Mouse (Mus musculus): Measurements from ENCODE around the gene Nckap5. TPM values are rescaled to one million over a fixed set of nuclear protein-coding genes. Genes with fewer than 3 reads are reported as not detected.

The Nckap5 gene
- total RNA-seq, 1 experiment from 2014 or later = not detected

- no peak for ATAC-seq (replicated peaks; ENCODE audit: insufficient number of reproducible peaks, low FRiP score, low TSS enrichment, poor library complexity, severe bottlenecking)
These were observed 235.8 kb downstream of the Nckap5 start for GRCm38 (mm10) chr1:126594796-126595195.

GRCm38 (mm10) chr1:126593044-126593805 is 237.4 kb downstream of the Nckap5 start:
- no peak for ATAC-seq (replicated peaks; ENCODE audit: insufficient number of reproducible peaks, low FRiP score, low TSS enrichment, poor library complexity, severe bottlenecking)

- no peak for ATAC-seq (replicated peaks; ENCODE audit: insufficient number of reproducible peaks, low FRiP score, low TSS enrichment, poor library complexity, severe bottlenecking)
These were observed 239.7 kb downstream of the Nckap5 start for GRCm38 (mm10) chr1:126590911-126591310.

- ATAC-seq (replicated peaks; ENCODE audit: insufficient number of reproducible peaks, low FRiP score, low TSS enrichment, poor library complexity, severe bottlenecking) = no peak
These were observed 252.4 kb downstream of the Nckap5 start for GRCm38 (mm10) chr1:126578163-126578562.

- ATAC-seq (replicated peaks; ENCODE audit: insufficient number of reproducible peaks, low FRiP score, low TSS enrichment, poor library complexity, severe bottlenecking) = no peak
These were observed 256.3 kb downstream of the Nckap5 start for GRCm38 (mm10) chr1:126574295-126574694.

- ATAC-seq (replicated peaks; ENCODE audit: insufficient number of reproducible peaks, low FRiP score, low TSS enrichment, poor library complexity, severe bottlenecking) = no peak
These were observed 256.9 kb downstream of the Nckap5 start for GRCm38 (mm10) chr1:126573714-126574113.

GRCm38 (mm10) chr1:126573097-126573496 is 257.5 kb downstream of the Nckap5 start:
- ATAC-seq (replicated peaks; ENCODE audit: insufficient number of reproducible peaks, low FRiP score, low TSS enrichment, poor library complexity, severe bottlenecking) = no peak

- ATAC-seq (replicated peaks; ENCODE audit: insufficient number of reproducible peaks, low FRiP score, low TSS enrichment, poor library complexity, severe bottlenecking) = no peak
These were observed 260.9 kb downstream of the Nckap5 start for GRCm38 (mm10) chr1:126569611-126570238.

- no peak for ATAC-seq (replicated peaks; ENCODE audit: insufficient number of reproducible peaks, low FRiP score, low TSS enrichment, poor library complexity, severe bottlenecking)
These were observed 261.9 kb downstream of the Nckap5 start for GRCm38 (mm10) chr1:126568520-126569197.

GRCm38 (mm10) chr1:126565151-126565725 is 265.4 kb downstream of the Nckap5 start:
- ATAC-seq (replicated peaks; ENCODE audit: insufficient number of reproducible peaks, low FRiP score, low TSS enrichment, poor library complexity, severe bottlenecking) = no peak

- ATAC-seq (replicated peaks; ENCODE audit: insufficient number of reproducible peaks, low FRiP score, low TSS enrichment, poor library complexity, severe bottlenecking) = no peak
These were observed 269.7 kb downstream of the Nckap5 start for GRCm38 (mm10) chr1:126560931-126561330.

- no peak for ATAC-seq (replicated peaks; ENCODE audit: insufficient number of reproducible peaks, low FRiP score, low TSS enrichment, poor library complexity, severe bottlenecking)
These were observed 272.8 kb downstream of the Nckap5 start for GRCm38 (mm10) chr1:126557791-126558294.

GRCm38 (mm10) chr1:126547979-126548378 is 282.6 kb downstream of the Nckap5 start:
- no peak for ATAC-seq (replicated peaks; ENCODE audit: insufficient number of reproducible peaks, low FRiP score, low TSS enrichment, poor library complexity, severe bottlenecking)

GRCm38 (mm10) chr1:126544471-126544870 is 286.1 kb downstream of the Nckap5 start:
- no peak for ATAC-seq (replicated peaks; ENCODE audit: insufficient number of reproducible peaks, low FRiP score, low TSS enrichment, poor library complexity, severe bottlenecking)

GRCm38 (mm10) chr1:126537223-126537757 is 293.3 kb downstream of the Nckap5 start:
- ATAC-seq (replicated peaks; ENCODE audit: insufficient number of reproducible peaks, low FRiP score, low TSS enrichment, poor library complexity, severe bottlenecking) = no peak

GRCm38 (mm10) chr1:126535527-126535926 is 295.1 kb downstream of the Nckap5 start:
- no peak for ATAC-seq (replicated peaks; ENCODE audit: insufficient number of reproducible peaks, low FRiP score, low TSS enrichment, poor library complexity, severe bottlenecking)

GRCm38 (mm10) chr1:126534046-126534445 is 296.6 kb downstream of the Nckap5 start:
- ATAC-seq (replicated peaks; ENCODE audit: insufficient number of reproducible peaks, low FRiP score, low TSS enrichment, poor library complexity, severe bottlenecking) = no peak

GRCm38 (mm10) chr1:126528043-126528598 is 302.5 kb downstream of the Nckap5 start:
- ATAC-seq (replicated peaks; ENCODE audit: insufficient number of reproducible peaks, low FRiP score, low TSS enrichment, poor library complexity, severe bottlenecking) = no peak

- ATAC-seq (replicated peaks; ENCODE audit: insufficient number of reproducible peaks, low FRiP score, low TSS enrichment, poor library complexity, severe bottlenecking) = no peak
These were observed 312.5 kb downstream of the Nckap5 start for GRCm38 (mm10) chr1:126518067-126518466.

Measured in monocyte, adult 5-6 weeks (primary cell).